Mouse (Mus musculus) G1E (cell line): Measurements from ENCODE around the gene Vipas39.

Experiments used
- CTCF ChIP-seq: IDR thresholded peaks from 2 replicates; pipeline ENCODE4 v1.5.1; 2012; ENCODE audit warnings: low read depth, low read length, inconsistent platforms, mixed read lengths
- POLR2AphosphoS5 ChIP-seq: IDR thresholded peaks from 2 replicates; pipeline ENCODE4 v1.6.1; 2012; ENCODE audit warnings: low read depth, low read length, inconsistent platforms; ENCODE audit not compliant: insufficient replicate concordance
- TAL1 ChIP-seq: conservative IDR thresholded peaks from 2 replicates; pipeline ENCODE4 v1.6.1; 2012; ENCODE audit warnings: low read depth, low read length, inconsistent platforms, mixed read lengths

GRCm38 (mm10) chr12:87196310-87196709, 69.7 kb downstream of the Vipas39 start:
- no peak for TF ChIP-seq CTCF
- TF ChIP-seq TAL1, result no peak
- no peak for TF ChIP-seq POLR2AphosphoS5
